Mouse (Mus musculus) ES-CJ7 (cell line): Measurements from ENCODE around the gene 1700024G13Rik.
"Not testable (repeated sequence)": the region's sequence is repeated elsewhere in the genome, so short reads cannot be mapped to it uniquely, and the experiment has no call there.

ENCODE experiments used
- DNase-seq: peaks from one replicate; pipeline ENCODE4 v3.0.0; 2011; ENCODE audit warnings: low read depth, low spot score

The 1700024G13Rik gene

GRCm38 (mm10) chr14:32388196-32388595 lies at the start of gene 1700024G13Rik:
Gene 1700024G13Rik (minus strand): TSS chr14:32388391.
- DNase-seq: peak; percentile 89

DNA sequence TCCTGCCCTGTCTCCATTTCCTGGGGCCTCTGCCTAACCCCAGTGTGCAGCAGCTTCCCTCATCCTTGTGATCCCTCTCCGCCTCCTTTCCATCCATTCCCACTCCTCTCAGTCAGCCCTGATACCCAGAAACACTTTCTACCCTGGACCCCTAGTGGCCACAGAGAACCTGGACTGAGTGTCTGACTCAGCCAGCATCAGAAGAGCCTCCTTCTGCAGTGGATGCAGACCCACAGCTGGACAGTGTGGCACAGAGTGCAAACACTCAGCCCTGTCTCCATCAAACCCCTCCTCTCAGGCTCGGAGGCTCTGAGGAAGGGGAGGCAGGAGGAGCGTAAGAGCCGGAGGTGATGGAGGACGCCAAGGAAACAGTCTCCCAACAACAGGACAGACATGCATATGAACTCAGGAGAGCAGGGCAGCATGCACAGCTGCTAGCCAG lies 49.2 kb upstream of the 1700024G13Rik start:
- peak; percentile 68 for DNase-seq

DNA sequence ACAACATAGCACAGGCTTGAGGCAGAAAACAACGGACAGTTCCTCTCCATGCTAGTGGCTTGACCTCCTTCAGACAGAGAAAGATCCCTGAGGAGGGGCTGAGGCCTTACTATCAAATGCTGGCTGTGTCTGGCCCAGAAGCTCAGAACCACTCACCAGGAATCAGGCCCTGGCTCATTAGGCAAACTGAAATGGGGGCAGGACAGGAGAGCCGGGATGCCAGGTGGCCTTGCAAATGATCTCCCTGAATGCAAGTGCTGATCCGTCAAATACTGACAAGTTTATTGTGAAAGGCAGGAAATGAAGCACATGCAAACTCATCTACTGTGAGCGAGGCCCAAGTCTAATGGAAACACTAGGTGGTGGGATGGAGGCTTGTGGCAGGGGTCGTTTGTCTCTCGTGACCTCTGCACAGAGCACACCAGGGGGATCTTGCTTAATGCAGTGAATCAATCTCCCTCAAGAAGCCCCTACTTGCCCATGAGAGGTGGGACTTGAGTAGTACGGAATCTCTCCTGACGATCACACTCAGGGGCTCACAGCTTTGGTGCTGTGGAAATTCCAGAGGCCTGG lies 40.9 kb upstream of the 1700024G13Rik start:
- DNase-seq: no peak

GRCm38 (mm10) chr14:32423946-32424345 lies 35.8 kb upstream of the 1700024G13Rik start:
- DNase-seq: no peak

GRCm38 (mm10) chr14:32418747-32419146 lies 30.6 kb upstream of the 1700024G13Rik start:
- DNase-seq: no peak

GRCm38 (mm10) chr14:32412075-32412474 lies 23.9 kb upstream of the 1700024G13Rik start:
- no peak for DNase-seq

GRCm38 (mm10) chr14:32410084-32410483 lies 21.9 kb upstream of the 1700024G13Rik start:
- no peak for DNase-seq

DNA sequence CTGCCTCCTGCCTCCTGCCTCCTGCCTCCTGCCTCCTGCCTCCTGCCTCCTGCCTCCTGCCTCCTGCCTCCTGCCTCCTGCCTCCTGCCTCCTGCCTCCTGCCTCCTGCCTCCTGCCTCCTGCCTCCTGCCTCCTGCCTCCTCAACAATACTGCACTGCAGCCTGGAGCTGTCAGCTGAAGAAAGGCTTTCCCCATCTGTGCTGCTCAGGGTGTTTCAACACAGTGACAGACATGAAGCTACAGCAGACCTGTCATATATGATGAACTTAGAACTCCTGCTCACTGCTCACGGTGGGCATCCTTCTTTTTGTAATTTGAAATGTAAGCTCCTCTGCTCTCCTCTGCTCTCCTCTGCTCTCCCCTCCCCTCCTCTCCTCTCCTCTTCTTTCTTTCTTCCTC lies 17.2 kb upstream of the 1700024G13Rik start:
- DNase-seq: not testable (repeated sequence)

DNA sequence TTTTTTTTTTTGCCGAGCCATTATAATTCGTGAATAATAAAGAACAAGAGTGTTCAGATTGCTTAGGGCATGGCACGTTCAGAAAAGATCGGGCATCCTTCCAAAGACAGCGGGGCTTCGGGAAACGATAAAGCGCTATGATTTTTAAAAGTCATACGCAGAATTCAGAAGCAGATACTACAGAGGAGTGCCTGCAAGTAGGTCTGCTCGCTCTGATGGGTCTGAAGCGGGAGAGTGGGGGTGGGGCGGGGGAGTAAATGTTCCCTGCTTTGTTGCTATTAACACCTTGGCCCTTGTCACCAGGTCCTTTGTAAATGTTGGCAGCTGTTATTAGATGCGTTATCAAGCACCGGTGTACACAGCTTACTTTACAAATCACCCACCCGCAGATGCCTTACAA lies 6.6 kb downstream of the 1700024G13Rik start:
- DNase-seq: no peak

DNA sequence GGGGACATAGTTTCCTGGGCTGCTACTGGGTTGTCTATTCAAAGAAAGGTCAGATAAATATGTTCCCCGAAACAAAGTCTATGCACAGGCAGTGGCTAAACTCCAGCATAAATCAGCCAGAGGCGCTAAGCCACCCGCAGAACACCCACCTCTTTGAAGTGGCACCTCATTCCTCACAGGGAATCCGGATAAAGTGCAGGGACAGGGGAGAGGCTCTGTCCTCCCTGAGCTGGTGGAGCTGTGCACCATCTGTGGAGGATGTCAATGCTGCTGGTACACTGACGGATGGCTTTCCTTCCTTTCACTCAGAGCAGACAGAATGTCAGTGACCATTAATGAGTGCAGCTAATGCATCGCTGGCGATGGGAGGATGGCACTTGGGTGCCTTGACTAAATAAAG lies 7.1 kb downstream of the 1700024G13Rik start:
- no peak for DNase-seq

GRCm38 (mm10) chr14:32380099-32380480 lies 8.1 kb downstream of the 1700024G13Rik start:
- DNase-seq: peak; percentile 72

DNA sequence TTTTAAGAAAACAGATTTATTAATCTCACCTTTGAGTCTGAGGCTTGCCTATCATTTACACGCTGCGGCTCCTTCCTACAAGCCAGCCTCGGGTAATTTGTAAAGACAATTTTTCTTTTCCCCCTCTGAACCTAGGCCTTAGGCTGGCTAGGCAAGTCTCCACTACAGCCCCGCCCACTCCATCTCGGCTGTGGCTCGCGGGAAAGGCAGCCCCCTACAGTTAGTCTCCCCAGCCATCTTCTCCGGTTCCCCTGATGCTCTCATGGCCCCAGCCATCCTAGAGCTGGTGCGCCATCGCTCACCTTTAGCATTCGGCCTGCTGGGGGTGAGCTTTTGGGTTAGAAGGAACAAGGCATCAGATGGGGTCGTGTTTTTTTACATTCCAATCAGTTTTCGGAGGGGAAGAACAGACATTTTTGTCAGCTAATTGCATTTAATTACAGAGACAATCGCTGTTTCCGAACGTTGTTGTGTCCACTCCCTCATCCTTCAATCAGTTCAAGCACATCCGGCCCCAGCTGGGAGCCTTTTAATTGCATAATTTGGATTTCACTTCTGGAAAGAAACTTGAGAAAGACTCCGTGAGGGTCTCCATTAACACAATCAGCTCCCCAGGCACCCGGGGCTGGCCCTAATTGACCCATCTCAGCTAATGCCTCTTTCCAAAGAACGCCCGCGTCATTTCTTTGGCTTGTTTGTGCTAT lies 8.6 kb downstream of the 1700024G13Rik start:
- peak; percentile 81 for DNase-seq

DNA sequence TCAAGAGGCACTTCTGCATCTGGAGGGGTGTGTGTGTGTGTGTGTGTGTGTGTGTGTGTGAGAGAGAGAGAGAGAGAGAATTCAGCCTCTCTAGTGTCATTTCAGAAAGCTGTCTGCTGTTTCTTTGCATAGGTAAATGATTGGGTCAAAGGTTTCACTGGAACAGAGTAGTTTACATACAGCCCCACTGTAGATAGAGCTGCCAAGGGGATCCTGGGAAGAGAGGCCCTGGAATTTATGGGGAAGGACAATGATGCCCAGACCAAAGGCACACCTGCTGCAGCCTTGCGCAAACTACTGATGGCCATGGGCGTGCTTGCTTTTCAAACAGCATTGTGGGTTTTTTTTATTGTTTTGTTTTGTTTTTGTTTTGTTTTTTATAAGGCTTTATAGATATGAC lies 15.7 kb downstream of the 1700024G13Rik start:
- no peak for DNase-seq

DNA sequence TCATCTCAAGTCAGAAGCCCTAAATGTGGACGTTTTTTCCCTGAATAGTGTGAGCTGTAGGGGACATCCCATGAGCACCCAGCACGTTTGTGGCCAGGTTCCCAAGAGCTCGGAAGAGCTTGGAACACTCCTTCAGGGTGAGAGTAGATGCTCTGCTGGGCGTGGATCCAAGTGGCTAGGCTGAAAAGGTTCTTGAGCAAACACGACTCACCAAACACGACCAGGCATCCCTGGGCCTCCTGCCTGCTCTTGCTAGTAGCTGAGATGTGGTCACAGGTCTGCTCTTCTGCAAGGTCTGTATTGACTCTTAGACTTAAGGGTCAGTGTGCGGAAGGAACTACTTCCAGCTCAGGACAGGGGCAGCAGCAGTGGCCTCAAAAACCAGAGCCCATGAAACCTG lies 18.4 kb downstream of the 1700024G13Rik start:
- no peak for DNase-seq

- peak; percentile 32 for DNase-seq
Observed at GRCm38 (mm10) chr14:32364359-32364758, 23.8 kb downstream of the 1700024G13Rik start.

DNA sequence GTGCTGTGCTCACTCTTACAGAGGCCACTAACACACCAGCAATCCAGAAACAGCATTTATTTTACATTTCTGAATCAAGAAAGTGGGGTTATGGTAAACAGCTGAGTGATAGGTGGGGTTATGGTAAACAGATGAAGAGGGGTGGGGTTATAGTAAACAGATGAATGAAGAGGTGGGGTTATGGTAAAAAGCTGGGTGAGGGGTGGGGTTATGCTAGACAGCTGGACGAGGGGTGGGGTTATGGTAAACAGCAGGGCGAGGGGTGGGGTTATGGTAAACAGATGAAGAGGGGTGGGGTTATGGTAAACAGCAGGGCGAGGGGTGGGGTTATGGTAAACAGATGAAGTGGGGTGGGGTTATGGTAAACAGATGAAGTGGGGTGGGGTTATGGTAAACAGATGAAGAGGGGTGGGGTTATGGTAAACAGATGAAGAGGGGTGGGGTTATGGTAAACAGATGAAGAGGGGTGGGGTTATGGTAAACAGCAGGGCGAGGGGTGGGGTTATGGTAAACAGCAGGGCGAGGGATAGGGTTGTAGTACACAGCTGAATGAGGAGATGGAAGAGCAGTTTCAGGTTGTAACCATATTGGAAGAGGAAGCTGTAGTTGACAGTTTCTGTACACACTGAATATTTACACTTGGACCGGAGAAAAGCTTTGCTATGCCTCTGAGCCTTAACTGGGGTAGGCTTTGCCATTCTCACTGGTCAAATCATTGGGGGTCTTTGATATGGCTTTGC lies 36.8 kb downstream of the 1700024G13Rik start:
- peak; percentile 79 for DNase-seq

DNA sequence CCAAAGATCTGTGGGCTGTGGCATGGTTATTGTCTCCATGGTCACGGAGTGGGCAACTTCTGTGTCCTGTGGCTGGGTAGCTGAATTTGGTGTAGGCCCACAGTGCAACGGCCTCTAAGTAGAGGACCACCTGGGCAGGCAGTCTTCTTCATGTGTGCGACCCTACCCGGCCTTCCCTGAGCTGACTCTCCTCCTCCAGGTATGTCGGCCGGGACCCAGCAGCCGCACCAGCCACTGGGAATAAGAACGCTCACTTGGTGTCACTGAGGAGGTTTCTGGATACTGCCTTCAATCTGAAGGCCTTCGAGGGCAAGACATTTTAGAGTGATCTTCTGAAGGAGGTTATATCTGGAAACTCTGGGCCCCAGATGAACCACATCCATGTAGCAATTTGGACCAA lies 40.9 kb downstream of the 1700024G13Rik start:
- no peak for DNase-seq

DNA sequence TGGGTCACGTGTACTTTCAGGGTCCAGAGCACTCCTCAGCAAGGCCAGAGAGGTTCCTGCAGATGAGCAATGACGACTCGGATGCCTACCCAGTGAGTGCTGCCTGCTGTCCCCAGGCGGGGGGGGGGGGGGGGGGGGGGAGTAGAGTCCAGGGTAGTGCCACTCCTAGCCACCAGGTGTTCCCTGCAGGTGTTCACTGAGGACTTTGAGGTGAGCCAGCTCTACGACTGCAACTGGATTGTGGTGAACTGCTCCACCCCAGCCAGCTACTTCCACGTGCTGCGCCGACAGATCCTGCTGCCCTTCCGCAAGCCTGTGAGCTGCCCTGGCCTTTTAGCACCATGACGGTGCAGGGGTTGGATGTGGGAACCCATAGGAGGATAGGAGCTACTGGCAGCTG lies 43.5 kb downstream of the 1700024G13Rik start:
- no peak for DNase-seq

GRCm38 (mm10) chr14:32344176-32344575 lies 44.0 kb downstream of the 1700024G13Rik start:
- DNase-seq: no peak

DNA sequence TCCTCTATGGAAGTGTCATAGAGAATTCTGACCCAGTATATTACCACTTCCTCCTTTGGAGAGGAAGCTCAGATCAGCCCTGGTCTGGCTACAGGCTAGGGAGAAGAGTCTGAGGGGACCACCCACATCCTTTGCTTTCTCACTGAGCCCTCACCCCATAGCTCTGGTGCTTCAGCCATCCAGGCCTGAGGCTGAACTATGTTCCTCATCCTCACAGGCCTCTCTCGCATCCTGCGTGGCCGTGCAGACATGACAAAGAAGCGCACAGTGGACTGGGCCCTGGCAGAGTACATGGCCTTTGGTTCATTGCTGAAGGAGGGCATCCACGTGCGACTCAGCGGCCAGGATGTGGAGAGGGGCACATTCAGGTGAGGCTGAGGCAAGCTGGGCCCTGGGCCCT lies 46.4 kb downstream of the 1700024G13Rik start:
- DNase-seq: no peak

DNA sequence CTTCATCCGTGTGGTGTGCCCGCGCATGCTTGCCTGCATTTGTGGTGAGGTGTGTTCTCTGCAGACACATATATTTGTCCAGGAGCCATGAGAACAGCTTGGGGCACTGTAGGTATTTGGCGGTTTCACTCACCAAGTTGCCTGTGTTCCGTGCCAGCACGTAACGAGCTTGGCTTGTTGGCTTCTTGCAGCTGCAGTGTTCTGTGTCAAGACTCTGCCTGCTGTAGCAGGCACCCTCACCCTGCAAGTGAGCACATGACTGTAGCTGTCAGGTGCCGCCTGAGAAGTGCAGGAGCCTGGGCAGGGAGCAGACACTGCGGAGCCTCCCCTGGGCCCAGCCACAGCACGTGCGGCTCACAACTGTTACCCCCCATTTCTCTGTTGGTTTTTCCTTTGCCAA lies 51.6 kb downstream of the 1700024G13Rik start:
- DNase-seq: no peak

DNA sequence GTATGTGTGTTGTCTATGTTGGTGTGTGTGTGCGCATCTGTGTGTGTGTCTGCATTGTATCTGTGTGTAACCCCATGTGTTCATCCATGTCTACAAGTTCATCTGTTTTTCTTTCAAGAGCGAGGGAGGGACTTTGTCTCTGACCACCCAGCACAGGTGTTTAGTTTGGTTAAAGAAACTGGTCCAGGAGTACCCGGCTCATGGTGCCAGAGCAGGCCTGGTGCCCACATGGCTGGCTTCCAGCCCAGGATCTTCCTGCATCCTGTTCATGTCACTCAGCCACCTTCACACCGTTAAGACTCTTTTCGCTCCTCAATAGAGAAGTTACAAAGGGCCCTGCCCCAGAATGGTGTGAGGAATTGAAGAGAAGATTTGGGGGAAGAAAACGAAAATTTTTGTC lies 52.2 kb downstream of the 1700024G13Rik start:
- no peak for DNase-seq
